Mouse (Mus musculus): ENCODE measurements around the gene Fgf22.

Gene Fgf22

GRCm38 (mm10) chr10:79767372-79768244 is 12.7 kb downstream of the Fgf22 start:
- peak; percentile 94 for DNase-seq

- peak; percentile 88 for DNase-seq
These were observed 13.5 kb downstream of the Fgf22 start for GRCm38 (mm10) chr10:79768400-79768799.

- DNase-seq, result no peak
These were observed 14.5 kb downstream of the Fgf22 start for GRCm38 (mm10) chr10:79769329-79769728.

DNA sequence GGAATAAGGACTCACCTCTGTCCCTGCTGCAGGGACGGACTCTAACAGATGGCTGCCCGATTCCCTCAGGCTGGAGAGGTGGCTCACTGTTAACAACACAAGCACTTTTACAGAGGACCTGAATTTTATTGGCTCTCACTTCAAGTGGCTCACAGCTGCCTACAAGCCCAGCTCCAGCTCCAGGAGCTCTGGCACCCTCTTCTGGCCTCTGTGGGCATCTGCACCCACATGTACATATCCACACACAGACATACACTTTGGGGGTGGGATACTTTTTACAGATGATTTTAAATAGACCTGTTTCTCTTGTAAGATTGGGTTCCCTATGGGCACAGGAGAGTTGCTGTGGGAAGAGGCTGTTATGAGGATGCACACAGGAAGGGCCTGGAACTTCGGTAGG is 17.4 kb downstream of the Fgf22 start:
- DNase-seq, result no peak

- no peak for DNase-seq
These were observed 18.3 kb downstream of the Fgf22 start for GRCm38 (mm10) chr10:79773208-79773607.

- no peak for DNase-seq
These were observed 19.8 kb downstream of the Fgf22 start for GRCm38 (mm10) chr10:79774486-79775279.

- DNase-seq, result peak; percentile 49
These were observed 22.2 kb downstream of the Fgf22 start, which contains the start of gene Fstl3 for GRCm38 (mm10) chr10:79777103-79777531. Gene Fstl3 (plus strand): TSS chr10:79777272.

- peak; percentile 59 for DNase-seq
These were observed 23.1 kb downstream of the Fgf22 start for GRCm38 (mm10) chr10:79778006-79778405.

GRCm38 (mm10) chr10:79779193-79779592 is 24.3 kb downstream of the Fgf22 start:
- no peak for DNase-seq

GRCm38 (mm10) chr10:79779784-79780663 is 25.1 kb downstream of the Fgf22 start:
- peak; percentile 98 for DNase-seq

DNA sequence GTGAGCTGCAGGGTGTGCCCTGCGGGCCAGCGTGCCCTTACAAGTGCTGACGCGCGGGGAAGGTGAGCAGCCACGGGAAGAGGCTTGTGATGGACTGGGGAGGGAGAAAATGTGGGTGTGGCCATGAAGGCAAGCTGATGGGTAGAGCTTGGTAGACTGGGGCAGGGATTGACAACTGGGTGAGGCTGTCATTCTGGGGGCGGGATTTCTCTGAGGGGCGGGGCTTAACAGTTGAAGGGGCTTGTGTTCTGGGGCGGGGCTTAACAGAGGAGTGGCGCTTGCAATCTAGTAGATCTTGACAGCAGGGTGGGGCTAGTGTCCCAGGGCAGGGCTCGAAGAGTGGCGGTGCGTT is 25.8 kb downstream of the Fgf22 start:
- DNase-seq, result peak; percentile 88

GRCm38 (mm10) chr10:79781139-79781538 is 26.3 kb downstream of the Fgf22 start:
- no peak for DNase-seq

GRCm38 (mm10) chr10:79781956-79782355 is 27.1 kb downstream of the Fgf22 start:
- no peak for DNase-seq

DNA sequence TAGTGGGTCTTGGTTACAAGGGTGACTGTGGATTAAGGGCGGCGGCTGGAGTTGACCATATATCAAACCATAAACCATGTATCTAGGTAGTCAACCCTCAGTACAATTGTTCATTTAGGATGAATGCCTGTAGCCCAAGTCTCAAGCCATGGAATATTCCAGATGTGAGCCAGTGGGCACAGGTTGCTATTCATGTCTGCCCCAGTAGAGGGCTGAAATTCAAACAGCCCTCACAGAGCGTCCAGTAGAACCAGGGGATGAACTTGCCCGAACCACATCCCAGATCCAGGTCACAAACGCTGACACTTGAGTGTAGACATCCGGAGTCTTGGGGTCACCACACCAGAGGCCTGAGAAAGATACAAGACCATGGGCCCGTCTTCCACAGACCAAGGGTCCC is 28.2 kb downstream of the Fgf22 start:
- no peak for DNase-seq

GRCm38 (mm10) chr10:79783920-79784800 is 29.3 kb downstream of the Fgf22 start:
- peak; percentile 70 for DNase-seq

- DNase-seq, result peak; percentile 93
These were observed 33.7 kb downstream of the Fgf22 start for GRCm38 (mm10) chr10:79788386-79789158.

DNA sequence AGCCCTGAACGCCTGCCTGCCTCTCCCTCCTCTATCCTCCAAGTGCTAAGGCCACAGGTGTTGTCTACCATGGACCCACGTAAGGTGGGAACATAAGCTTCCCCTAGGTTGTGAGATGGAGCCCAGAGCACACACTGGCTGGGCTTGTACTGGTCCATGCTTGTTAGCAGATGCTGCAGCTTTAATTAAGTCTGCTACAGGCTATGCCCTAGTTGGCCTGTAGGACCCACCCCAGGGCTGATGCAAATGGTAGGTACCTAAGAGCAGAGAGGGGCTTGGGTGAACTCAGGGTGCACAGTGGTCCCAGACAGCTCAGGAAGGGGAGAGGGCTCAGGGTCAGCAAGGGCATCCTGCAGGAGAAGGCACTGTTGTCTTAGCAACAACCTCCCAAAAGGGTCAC is 34.7 kb downstream of the Fgf22 start:
- no peak for DNase-seq

DNA sequence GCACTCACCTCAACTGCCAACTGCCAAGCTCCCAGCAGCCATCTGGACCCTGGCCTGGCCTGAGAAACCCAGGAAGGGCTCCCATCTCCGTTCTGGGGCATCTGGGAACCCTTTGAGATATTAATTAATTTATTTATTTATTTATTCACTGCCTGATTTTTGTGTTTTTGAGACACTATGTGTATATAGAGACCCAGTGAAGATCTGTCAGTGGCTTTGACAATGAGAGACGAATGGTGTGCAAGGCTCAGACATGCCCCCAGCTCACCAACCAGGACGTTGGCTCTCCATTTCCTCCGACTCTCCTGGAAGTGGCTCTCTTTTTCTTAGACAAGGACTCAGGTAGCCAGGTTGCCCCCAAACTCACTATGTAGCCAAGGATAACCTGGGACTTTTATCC is 36.0 kb downstream of the Fgf22 start, which contains the start of gene Prss57:
Prss57 (minus strand) TSS at position 101 of the 400 bp plus-strand sequence.
- DNase-seq, result no peak

DNA sequence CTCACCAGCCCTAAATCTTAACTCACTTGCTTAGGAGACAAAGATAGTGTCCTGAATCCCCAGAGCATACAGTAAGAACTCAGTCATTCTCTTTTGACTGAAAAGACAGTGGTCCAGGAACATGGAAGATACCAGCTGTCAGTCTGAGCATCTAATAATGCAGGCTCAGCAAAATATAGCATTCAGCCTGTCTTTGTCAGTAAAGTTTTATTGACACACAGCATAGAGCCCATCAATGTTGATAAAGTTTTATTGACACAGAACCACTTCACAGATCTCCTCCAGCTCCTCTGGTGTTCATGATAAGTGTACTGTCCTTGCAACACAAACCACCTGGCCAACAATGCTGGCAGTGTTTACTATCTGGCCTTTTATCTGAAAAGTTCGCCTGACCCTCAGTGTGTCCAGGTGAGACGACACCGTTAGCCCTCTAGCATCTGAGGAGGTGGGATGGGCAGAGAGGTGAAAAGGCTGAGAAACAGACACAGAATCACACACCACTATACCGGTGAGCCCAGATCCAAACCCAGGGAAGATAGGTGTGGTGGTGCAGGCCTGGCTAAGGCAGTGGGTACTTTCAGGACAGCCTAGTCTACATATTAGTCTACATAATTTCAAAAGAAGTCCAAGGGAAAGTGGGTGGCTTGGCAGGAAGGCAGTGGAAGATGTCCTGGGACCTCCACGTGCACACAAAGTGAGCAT is 37.6 kb downstream of the Fgf22 start:
- no peak for DNase-seq

Measured in lung, postnatal 36 days (tissue).